Mouse (Mus musculus): ENCODE results near the gene Cdpf1.

The Cdpf1 gene

GRCm38 (mm10) chr15:85811535-85812277 is at the start of gene Cdpf1:
Gene Cdpf1, minus strand, starts transcription at chr15:85811697.
- WGBS: 2% methylated on average over 36 of the region's 36 CpGs

DNA sequence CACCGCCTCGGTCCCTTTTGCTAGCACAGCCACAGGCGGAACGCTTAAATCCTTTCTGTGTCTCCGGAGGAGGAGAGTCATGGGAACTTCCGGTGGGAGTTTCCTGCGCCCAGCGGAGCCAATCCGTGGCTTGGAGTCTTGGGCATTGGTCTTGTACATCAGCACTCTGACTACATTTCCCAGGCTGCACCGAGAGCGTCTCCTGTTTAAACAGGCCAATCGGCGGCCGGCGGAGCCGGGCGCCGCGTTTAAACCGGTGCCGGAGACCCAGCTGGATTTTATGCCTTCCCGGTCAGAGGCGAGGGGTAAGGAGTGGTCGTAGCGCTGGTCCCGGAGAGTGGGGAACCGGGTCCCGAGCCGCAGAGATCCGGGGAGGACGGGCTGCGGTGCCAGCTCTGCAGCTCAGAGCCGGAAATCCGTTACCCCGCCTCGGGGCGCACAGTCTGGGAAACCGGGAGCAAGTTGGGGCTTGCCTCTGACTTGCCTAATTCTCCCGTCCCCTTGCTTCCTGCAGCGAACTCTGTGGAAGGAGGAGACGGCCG is 48.1 kb upstream of the Cdpf1 start, which contains the start of gene Gtse1:
Gene Gtse1, plus strand, starts transcription at position 256 of the 542 bp plus-strand sequence.
- under 1% methylated on average over 42 of the region's 42 CpGs for WGBS

GRCm38 (mm10) chr15:85858980-85859489 is 47.5 kb upstream of the Cdpf1 start:
- 5% methylated on average over 15 of the region's 15 CpGs for WGBS

GRCm38 (mm10) chr15:85851656-85852392 is 40.3 kb upstream of the Cdpf1 start:
- WGBS: 80% methylated on average over 12 of the region's 12 CpGs

DNA sequence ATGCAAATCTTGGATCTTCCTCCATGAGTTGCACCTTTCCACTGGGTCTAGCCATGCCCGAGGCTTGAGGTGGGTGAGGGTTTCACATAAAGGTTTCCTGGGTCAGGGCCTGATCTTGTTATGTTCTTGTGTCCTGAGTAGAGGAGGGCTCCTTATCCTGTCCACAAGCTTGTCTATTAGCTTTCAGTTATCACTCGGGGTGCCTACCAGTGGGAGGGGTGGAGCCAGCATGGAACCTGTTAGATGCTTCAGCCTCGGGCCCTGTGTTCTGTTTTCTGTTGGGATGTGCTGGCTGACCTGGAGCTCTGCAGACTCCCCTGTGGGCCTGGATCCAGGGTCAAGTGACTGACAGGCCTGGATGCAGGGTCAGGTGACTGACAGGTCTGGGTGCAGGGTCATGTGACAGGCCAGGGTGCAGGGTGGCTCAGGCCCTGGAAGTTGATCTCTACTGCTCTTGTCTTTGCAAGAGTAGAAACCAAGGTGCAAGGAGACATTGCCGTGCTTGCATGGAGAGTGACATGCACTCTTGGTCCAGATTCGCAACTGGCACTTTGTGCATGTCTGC is 30.4 kb upstream of the Cdpf1 start:
- WGBS: 93% methylated on average over 5 of the region's 5 CpGs

DNA sequence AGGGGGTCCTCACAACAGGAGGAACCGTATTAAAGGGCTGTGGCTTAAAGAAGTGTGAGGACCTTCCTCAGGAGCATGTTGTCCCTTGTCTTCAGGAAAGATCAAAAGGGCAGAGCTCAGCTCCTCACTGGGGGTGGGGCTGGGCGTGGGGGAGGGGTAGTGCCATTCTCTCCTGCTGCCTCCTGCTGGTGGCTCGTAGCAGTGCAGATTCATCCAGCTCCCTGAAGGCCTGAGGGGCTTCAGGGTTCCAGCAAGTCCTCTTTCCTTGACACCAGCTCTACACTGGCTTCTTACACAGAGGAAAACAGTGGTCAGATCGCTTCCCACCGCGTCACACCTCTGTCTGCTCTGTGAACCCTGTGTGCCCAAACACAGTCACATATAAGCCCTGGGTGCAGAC is 29.5 kb upstream of the Cdpf1 start:
- WGBS: 56% methylated on average over 6 of the region's 6 CpGs

DNA sequence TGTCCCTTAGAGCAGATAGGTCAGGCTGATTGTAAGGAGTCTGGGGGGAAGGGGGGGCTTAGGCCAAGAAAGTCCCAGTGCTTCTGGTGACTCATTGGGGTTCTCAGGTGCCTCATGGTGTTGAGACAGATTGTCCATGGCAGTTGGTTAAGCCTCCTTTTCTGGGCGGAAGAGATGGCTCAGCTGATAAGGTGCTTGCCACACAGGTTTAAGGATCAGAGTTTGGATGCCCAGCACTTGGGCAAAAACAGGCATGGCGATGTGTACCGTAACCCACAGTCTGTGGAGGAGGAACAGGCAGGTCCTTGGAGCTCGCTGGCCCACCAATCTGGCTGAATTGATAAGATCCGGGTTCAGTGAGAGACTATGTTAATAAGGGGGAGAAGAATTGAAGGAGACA is 25.4 kb upstream of the Cdpf1 start:
- WGBS: 97% methylated on average over 5 of the region's 5 CpGs

DNA sequence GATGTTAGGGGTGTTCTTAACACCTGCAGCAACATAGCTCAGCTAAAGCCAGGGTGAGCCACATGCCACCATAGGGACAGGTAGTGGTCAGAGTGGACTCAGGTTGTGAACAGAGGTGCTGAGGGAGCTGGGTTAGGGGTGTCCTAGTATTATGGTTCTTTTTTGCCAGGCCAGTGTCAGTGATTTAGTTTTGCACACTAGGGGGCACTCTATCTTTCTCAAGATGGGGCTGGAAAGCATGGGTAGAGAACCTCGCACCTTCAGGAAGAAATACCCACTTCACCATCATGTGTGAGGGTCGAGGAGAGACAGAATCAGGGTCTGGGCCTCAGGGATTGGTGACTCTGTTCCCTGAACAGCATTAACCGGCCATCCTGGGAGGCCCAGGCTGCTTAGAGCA is 23.8 kb upstream of the Cdpf1 start:
- WGBS: 66% methylated on average over 3 of the region's 3 CpGs

DNA sequence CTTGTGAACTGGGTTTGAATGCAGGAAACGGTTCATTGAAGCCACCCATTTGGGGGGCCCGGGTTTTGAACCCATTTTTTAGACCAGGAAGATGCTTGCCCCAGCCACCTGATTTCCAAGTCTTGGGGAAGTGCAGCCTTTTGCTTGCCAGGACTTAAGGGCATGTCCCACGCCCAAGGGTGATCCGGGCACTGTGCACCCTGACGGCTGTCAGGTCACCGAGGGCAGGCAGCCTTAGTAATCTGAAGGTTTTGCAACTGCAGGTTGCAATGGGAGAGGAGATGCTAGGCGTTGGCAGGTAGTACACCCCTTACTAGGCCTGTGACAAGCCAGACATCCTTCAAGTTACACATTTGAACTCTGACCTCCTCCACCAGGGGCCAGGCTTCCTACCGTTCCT is 21.1 kb upstream of the Cdpf1 start:
- 55% methylated on average over 8 of the region's 8 CpGs for whole genome bisulfite sequencing

GRCm38 (mm10) chr15:85831954-85832590 is 20.6 kb upstream of the Cdpf1 start, which contains the start of gene Ttc38:
Gene Ttc38, plus strand, starts transcription at chr15:85832306.
- under 1% methylated on average over 27 of the region's 27 CpGs for WGBS

DNA sequence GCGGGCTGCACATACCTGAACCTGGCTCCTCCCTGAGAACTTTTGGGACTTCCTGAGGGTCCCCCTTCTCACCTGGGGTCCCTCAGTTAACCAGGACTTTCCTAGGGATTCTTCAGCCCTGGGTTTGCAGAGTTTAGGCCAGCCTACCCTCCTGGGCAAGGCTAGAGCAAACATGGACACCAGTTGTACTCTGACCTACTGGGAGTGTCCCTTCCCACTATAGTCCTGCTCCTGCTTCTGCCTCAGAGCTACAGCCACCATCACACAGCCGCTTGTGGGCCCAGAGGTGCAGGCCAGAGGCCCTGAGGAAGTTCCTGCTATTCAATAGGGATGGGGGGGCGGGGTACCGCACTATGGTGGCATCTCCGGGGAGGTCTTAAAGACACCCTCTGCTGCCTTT is 18.0 kb upstream of the Cdpf1 start:
- 72% methylated on average over 5 of the region's 5 CpGs for WGBS

- 88% methylated on average over 4 of the region's 4 CpGs for WGBS
These were observed 16.6 kb upstream of the Cdpf1 start for GRCm38 (mm10) chr15:85828071-85828470.

- WGBS: 83% methylated on average over 5 of the region's 5 CpGs
These were observed 15.2 kb upstream of the Cdpf1 start for GRCm38 (mm10) chr15:85826676-85827075.

DNA sequence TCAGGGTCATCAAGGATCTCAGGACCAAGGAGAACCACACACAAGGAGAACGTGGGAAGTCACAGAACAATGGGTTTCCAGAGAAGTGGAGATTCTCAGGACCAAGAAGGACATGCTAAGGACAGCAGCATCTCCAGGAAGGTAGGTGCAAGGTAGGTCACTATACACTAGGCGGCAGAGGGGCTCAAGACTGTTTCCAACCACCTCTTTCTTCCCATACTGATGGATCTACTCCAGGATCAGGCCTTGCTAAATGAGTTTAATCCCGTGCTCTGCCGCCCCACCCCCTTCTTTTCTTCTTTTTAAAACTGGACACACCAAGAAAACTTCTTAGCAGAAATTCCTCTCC is 10.5 kb upstream of the Cdpf1 start:
- WGBS: 24% methylated on average over 4 of the region's 4 CpGs

DNA sequence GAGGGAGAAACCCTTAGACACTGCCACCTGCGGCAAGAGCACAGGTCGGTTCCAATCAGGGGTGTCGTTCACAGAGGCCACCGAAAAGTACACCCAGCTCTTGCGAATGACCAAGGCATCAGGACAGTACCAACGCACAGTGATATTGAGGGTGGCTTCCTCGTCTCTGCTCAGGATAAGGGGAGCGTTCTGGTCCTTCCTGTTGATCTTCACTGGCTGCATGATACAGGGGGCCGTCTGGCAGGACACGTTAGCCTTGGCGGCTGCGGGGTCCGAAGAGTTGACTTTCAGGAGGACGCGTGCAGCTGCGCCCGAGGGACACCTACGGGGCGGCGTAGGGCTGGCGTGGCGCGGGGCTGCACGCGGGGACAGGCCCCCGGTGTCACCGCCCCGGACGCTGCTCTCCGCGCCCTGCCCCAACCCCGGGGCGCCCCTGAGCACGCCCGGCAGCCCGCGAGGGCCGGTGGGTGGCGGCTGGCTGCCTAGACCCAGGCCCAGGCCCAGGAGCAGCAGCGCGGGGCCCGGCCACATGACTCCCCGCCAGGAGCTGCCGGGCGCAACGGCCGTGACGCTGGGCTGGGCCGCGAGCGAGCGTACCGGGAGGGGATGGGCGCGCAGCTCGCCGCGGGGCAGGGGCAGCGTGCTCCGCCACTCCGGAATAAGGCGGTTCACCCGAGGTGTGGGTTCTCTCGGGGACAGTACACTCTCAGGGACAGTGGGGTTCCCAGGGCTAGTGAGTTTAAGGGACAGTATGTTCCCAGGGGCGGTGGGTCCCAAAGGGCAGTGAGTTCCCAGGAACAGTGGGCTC is 9.9 kb upstream of the Cdpf1 start, which contains the start of gene Pkdrej:
Gene Pkdrej, minus strand, starts transcription at position 532 of the 808 bp plus-strand sequence.
- WGBS: 3% methylated on average over 65 of the region's 65 CpGs

DNA sequence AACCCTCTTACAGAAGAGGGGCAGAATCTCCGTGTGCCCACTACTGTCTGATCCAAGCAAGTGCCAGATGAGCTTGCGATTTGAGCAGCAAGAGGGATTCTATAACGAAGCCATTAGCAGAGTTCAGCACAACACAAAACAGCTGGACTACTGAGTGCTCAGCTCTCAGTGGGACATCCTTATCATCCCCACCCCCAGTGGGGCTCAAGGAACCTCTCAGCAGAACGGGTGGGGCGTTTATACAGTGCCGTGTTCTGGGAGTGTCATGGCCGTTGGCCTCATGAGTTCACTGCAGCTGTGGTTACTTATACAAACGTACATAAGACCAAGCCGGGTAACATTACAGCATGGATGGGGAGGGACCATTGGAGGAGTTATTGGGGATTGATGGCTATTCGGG is 1.9 kb upstream of the Cdpf1 start:
- 62% methylated on average over 10 of the region's 10 CpGs for WGBS

DNA sequence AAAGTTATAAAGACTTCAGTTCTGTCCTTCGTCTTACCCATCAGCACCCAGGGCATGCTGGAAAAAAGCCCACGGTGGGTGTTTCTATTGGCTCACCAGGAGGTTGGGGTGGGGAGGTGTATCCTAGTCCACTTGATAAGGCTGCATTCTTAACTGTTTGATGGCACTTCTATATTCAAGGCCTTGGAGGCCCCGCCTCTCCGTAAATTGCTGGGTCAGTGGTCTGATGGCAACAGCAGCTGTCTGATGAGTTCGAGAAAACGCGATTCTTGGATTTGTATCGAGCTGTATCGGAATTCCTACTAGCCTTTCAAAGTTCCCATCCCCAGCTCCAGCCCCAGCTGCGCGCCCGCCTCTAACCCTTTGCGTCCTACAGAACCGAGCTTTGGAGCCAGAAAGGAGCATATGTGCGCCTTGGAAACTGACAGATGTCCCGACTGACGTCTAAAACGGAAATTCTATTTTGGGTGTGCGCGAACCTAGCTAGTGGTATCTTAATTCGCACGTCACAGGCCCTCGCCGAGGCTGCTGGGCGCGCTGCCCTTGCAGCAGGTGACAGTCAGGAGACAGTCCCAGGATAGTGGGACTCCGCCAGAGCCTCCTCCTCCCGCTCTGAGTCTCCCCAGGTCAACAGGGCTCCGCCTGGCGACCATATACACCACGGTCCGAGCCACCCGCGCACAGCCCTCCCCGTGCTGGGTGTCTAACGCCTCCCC is 533 bp downstream of the Cdpf1 start:
- WGBS: under 1% methylated on average over 36 of the region's 36 CpGs

DNA sequence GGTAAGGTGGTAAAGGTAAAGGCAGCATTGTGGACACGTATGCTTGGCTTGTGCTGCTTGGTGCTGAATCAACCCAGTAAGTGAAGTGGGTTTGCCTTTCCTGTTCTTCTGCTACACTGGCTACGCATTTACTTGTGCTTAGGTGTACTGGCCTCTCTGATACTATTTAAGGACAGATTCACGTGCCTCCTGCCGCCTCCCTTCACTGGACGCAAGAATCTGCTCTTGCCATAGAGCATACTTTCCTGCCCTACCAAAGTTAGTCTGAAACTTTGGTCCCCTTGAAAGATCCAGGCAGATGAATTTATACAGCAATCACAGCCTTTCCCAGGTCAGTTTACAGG is 1.1 kb downstream of the Cdpf1 start:
- WGBS: 39% methylated on average over 5 of the region's 5 CpGs

- 87% methylated on average over 12 of the region's 12 CpGs for WGBS
These were observed 2.4 kb downstream of the Cdpf1 start for GRCm38 (mm10) chr15:85809091-85809490.

- 64% methylated on average over 8 of the region's 8 CpGs for WGBS
These were observed 3.1 kb downstream of the Cdpf1 start for GRCm38 (mm10) chr15:85808434-85808833.

All from cerebral cortex, adult 2 months (tissue).